Mouse (Mus musculus) heart, adult 2 months (tissue): Measurements from ENCODE around the gene Cux2.

ENCODE experiments used
- CTCF ChIP-seq: fragments of 200-600 bp; IDR thresholded peaks from 2 replicates; pipeline ENCODE4 v1.8.1; 2022; ENCODE audit warnings: antibody characterized with exemption, mild to moderate bottlenecking, moderate library complexity
- EP300 ChIP-seq: fragments of 200-500 bp; IDR thresholded peaks from 2 replicates; pipeline ENCODE4 v1.6.1; 2011; ENCODE audit warnings: low read depth, low read length, control low read depth; ENCODE audit not compliant: insufficient read depth
- POLR2A ChIP-seq: fragments of 200-500 bp; IDR thresholded peaks from 2 replicates; pipeline ENCODE4 v1.6.1; 2011; ENCODE audit warnings: mild to moderate bottlenecking, low read depth, low read length, control low read depth; ENCODE audit not compliant: insufficient read depth

DNA sequence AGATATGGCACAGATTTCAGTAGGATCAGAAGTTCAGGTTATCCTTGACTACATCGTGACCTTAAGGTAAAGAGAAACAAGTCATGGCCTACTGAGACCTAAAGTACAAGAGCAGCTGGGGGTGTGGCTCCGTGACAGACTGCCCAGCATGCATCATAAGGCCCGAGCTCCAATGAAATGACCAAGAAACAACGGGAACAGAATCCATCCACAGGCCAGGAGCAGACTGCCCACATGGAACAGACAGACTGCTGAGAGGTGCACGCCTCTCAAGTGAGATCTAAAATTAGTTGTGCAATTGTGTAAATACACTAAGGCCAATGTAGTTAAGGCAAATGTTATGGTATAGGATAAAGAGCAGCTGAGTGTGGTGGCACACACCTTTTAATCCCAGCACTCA lies 228.3 kb downstream of the Cux2 start:
- TF ChIP-seq CTCF, result no peak
- TF ChIP-seq EP300, result no peak
- no peak for TF ChIP-seq POLR2A
